Mouse (Mus musculus): ENCODE results near the gene Scoc. TPM values are rescaled to one million over a fixed set of nuclear protein-coding genes. Genes with fewer than 3 reads are reported as not detected.

The Scoc gene
- polyA plus RNA-seq (2015; fragmentation: Nextera tagmentation; extraction: Ambion mirVana), result 104 and 112 TPM in 2 replicates

DNA sequence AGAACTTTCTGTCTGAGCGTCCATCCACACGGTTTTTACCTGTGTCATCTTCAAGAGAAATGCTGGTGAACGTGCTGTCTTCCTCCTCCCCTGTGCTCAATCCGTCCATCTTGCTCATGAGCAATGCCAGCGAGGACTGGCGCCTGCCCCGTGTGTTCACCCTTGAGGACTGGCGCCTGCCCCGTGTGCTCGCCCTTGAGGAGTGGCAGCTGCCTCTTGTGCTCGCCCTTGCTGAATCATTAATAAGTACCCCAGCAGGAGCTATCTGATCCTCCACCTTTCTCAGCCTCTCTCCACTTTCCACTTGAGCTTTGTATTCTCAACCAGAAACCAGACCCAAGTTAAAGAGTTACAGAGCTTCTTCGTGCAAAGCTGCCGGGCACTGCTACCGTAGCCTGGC, at the start of gene Scoc:
Gene Scoc, minus strand, starts transcription at position 170 of the 400 bp plus-strand sequence.
- no peaks in the 10 kb centered on the region for H3K27me3 ChIP-seq (ENCODE audit: insufficient read depth, low read length)
- H3K4me2 ChIP-seq (replicated peaks; ENCODE audit: low read depth, low read length), result no peak within 1 kb of the TSS
- ATAC-seq (ENCODE audit: low FRiP score, low TSS enrichment), result peak; percentile 96
- peak within 1 kb of the TSS; percentile 35; the same call in 1 of the 2 replicates for H3K27ac ChIP-seq (ENCODE audit: low read length)
- no peaks in the 10 kb centered on the region for H3K36me3 ChIP-seq (ENCODE audit: insufficient read depth, low read length)
- H3K9ac ChIP-seq (replicated peaks; ENCODE audit: low read length), result no peak within 1 kb of the TSS
- 62% methylated on average over 14 of the region's 14 CpGs for WGBS
- no peak within 1 kb of the TSS for H3K4me3 ChIP-seq (ENCODE audit: low read length)
- peaks cover 2% of the 10 kb centered on the region; the same call in 1 of the 2 replicates for H3K4me1 ChIP-seq (ENCODE audit: insufficient read depth, low read length)
- no peaks in the 10 kb centered on the region for H3K9me3 ChIP-seq (ENCODE audit: low read length)

DNA sequence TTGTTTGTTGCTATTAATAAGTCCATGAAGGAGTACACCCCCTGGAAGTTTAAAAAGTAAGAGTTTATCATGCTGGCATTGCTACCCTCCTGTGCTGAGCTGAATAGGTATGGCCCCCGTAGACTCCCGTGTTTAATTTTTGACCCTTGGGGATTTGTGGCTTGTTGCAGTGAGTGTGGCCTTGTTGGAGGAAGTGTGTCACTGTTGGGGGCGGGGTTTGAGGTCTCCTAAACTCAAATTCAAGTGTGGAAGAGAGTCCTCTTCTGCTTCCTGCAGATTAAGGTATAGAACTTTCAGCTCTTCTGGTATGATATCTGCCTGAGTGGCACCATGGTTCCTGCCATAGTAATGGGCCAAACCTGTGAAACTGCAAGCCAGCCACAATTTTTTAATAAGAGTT, 1.4 kb upstream of the Scoc start:
- 69% methylated on average over 3 of the region's 3 CpGs for WGBS
- H3K9ac ChIP-seq (replicated peaks; ENCODE audit: low read length), result no peak overlapping the region
- H3K27ac ChIP-seq (ENCODE audit: low read length), result no peak overlapping the region
- no peaks in the 10 kb centered on the region for H3K27me3 ChIP-seq (ENCODE audit: insufficient read depth, low read length)
- H3K4me3 ChIP-seq (ENCODE audit: low read length), result no peak overlapping the region
- H3K36me3 ChIP-seq (ENCODE audit: insufficient read depth, low read length), result no peaks in the 10 kb centered on the region
- H3K4me2 ChIP-seq (replicated peaks; ENCODE audit: low read depth, low read length), result no peak overlapping the region
- H3K9me3 ChIP-seq (ENCODE audit: low read length), result no peaks in the 10 kb centered on the region
- no peak for ATAC-seq (ENCODE audit: low FRiP score, low TSS enrichment)
- H3K4me1 ChIP-seq (ENCODE audit: insufficient read depth, low read length), result peaks cover 2% of the 10 kb centered on the region; the same call in 1 of the 2 replicates

DNA sequence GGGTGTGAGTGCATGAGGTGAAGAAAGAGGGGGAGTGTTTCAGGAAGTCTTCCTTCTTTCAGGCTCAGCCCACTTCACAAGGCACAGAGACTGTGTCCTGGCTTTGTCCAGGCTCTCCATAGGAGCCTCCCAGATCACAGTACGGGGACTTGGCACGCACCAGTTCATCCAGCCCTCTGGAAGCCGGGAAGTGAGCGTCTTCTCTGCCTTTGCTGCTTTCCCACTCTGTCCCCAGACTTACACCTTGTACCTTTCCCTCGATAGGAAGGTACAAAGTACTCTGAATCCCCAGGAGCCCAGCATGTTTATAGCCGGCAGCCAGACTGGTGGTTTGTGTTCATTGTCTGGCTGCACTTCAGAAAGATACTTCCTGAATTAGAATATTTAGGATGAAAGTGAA, 1.1 kb downstream of the Scoc start:
- no peaks in the 10 kb centered on the region for H3K9me3 ChIP-seq (ENCODE audit: low read length)
- H3K4me1 ChIP-seq (ENCODE audit: insufficient read depth, low read length), result peaks cover 2% of the 10 kb centered on the region; the same call in 1 of the 2 replicates
- H3K27ac ChIP-seq (ENCODE audit: low read length), result 0 out of 2 replicates have a peak overlapping the region, but pooled peaks have one; percentile 35
- ATAC-seq (ENCODE audit: low FRiP score, low TSS enrichment), result peak; percentile 77; the same call in 1 of the 2 replicates
- H3K4me3 ChIP-seq (ENCODE audit: low read length), result no peak overlapping the region
- H3K9ac ChIP-seq (replicated peaks; ENCODE audit: low read length), result no peak overlapping the region
- H3K36me3 ChIP-seq (ENCODE audit: insufficient read depth, low read length), result no peaks in the 10 kb centered on the region
- no peaks in the 10 kb centered on the region for H3K27me3 ChIP-seq (ENCODE audit: insufficient read depth, low read length)
- no peak overlapping the region for H3K4me2 ChIP-seq (replicated peaks; ENCODE audit: low read depth, low read length)
- 55% methylated on average over 6 of the region's 6 CpGs for WGBS

DNA sequence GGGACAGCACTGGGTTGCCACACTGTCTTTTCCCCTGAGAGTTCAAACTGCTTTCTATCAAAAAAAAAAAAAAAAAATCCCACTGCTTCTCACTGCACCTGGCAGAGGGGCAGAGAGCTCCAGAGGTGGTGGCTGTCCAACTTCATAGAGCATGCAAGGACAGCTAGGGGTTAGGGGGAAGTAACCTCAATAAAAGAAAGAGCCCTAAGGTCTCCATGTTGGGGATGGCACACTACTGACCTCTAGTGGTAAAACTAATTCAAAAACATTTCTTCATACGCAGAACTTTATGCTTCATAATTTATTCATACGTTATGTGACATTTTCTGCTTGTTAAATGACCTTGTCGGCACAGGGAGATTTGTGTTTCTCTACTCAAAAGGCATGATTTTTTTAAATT, 7.1 kb downstream of the Scoc start:
- WGBS, result 21% methylated on average over 3 of the region's 3 CpGs
- ATAC-seq (ENCODE audit: low FRiP score, low TSS enrichment), result no peak
- no peaks in the 10 kb centered on the region for H3K9me3 ChIP-seq (ENCODE audit: low read length)

DNA sequence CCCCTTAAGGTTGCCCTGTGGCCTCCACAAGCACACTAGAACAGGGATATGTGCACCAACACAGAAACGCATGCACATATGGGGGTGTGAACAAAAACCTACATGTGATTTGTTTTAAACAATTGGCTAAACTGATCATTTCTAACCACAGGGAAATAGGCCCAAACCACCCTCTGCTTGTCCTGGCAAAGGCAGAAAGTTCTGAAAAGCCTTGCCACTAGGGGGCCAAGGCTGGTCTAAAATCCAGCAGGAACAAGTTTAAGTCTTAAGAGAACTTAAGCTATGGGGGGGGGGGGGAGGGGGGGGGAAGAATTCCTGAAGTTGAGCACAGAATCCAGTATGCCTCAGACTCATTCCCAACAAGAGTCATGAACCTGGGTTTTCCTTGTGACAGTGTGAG, 8.2 kb downstream of the Scoc start:
- Histone ChIP-seq H3K36me3 (ENCODE audit: insufficient read depth, low read length) (no peaks in the 10 kb centered on the region), H3K27ac (ENCODE audit: low read length) (no peak overlapping the region), H3K27me3 (ENCODE audit: insufficient read depth, low read length) (no peaks in the 10 kb centered on the region), H3K4me2 (replicated peaks; ENCODE audit: low read depth, low read length) (no peak overlapping the region), H3K4me1 (ENCODE audit: insufficient read depth, low read length) (no peaks in the 10 kb centered on the region), H3K4me3 (ENCODE audit: low read length) (no peak overlapping the region), H3K9me3 (ENCODE audit: low read length) (no peaks in the 10 kb centered on the region), H3K9ac (replicated peaks; ENCODE audit: low read length) (no peak overlapping the region)
- no peak for ATAC-seq (ENCODE audit: low FRiP score, low TSS enrichment)
- 69% methylated on average over 1 of the region's 1 CpGs for WGBS

More for the DNA sequence above, 7.1 kb downstream of the Scoc start:
- H3K4me3 ChIP-seq (ENCODE audit: low read length), result no peak overlapping the region
- no peak overlapping the region for H3K27ac ChIP-seq (ENCODE audit: low read length)
- no peak overlapping the region for H3K4me2 ChIP-seq (replicated peaks; ENCODE audit: low read depth, low read length)
- no peak overlapping the region for H3K9ac ChIP-seq (replicated peaks; ENCODE audit: low read length)
- H3K27me3 ChIP-seq (ENCODE audit: insufficient read depth, low read length), result no peaks in the 10 kb centered on the region
- no peaks in the 10 kb centered on the region for H3K4me1 ChIP-seq (ENCODE audit: insufficient read depth, low read length)
- no peaks in the 10 kb centered on the region for H3K36me3 ChIP-seq (ENCODE audit: insufficient read depth, low read length)

DNA sequence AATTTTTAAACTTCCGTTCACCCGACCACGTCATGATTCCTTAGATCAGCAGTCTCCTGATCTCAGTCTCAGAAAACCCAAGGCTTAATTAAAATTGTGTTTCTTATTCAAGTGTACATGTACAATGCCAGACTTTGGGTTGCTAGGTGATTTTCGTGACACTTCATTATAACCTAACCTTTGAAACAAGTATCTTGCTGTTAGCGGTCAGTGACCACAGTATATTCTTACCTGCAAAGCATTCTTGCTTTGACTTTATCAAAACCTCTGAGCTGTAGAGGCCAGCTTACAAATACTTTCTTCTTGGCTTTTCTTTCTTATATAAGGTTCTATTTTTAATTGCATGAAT, 15.2 kb downstream of the Scoc start:
- Histone ChIP-seq H3K9ac (replicated peaks; ENCODE audit: low read length) (peak overlapping the region; percentile 62), H3K36me3 (ENCODE audit: insufficient read depth, low read length) (peaks cover under 1% of the 10 kb centered on the region; the same call in 1 of the 2 replicates), H3K27ac (ENCODE audit: low read length) (peak overlapping the region; percentile 65; the same call in 1 of the 2 replicates), H3K27me3 (ENCODE audit: insufficient read depth, low read length) (no peaks in the 10 kb centered on the region), H3K4me3 (ENCODE audit: low read length) (peak overlapping the region; percentile 94), H3K4me2 (replicated peaks; ENCODE audit: low read depth, low read length) (peak overlapping the region; percentile 63), H3K4me1 (ENCODE audit: insufficient read depth, low read length) (peaks cover 12% of the 10 kb centered on the region), H3K9me3 (ENCODE audit: low read length) (no peaks in the 10 kb centered on the region)
- no peak for ATAC-seq (ENCODE audit: low FRiP score, low TSS enrichment)
- 25% methylated on average over 5 of the region's 5 CpGs for WGBS

DNA sequence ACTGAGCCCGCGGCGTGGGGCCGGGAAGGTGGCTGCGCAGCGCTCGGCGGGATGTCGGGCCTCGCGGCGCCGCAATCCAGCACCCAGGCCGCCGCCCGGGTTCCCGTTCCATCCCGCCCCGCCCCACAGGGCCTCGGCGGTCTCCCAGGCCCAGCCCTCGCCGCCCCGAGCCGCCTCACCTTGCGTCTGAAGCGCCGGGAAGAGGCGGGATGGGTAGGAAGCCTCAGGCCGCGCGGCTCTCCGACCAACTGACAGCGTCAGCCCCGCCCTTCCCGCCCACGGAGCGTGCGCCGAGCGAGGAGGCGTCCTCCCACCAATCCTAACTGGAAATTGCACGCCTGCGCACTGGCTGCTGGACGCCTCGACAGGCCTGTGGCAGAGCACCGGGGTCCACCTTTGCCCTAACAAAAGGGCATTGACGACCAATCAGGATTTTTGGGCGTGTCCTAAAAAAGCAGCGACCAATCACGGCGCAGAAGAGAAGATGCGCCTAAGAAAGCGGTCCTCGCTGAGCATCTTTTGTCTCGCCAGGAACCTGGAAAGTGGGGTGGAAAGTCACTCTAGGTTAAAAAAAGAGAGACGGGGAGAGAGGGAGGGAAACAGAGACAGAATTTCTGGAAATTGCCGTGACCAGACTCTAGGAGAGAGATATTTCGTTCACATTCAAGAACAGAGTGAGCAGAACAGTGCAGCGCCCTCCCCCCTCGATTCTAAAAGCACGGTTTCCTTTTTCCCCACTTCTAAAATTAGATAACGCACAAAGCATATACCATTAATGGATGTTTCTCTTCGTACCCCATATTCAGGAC, 15.7 kb downstream of the Scoc start:
- no peaks in the 10 kb centered on the region for H3K9me3 ChIP-seq (ENCODE audit: low read length)
- no peaks in the 10 kb centered on the region for H3K27me3 ChIP-seq (ENCODE audit: insufficient read depth, low read length)
- H3K4me1 ChIP-seq (ENCODE audit: insufficient read depth, low read length), result peaks cover 12% of the 10 kb centered on the region
- ATAC-seq (ENCODE audit: low FRiP score, low TSS enrichment), result peak; percentile 100
- under 1% methylated on average over 64 of the region's 64 CpGs for WGBS
- peak overlapping the region; percentile 94 for H3K4me3 ChIP-seq (ENCODE audit: low read length)
- peaks cover 5% of the 10 kb centered on the region; the same call in 1 of the 2 replicates for H3K36me3 ChIP-seq (ENCODE audit: insufficient read depth, low read length)
- H3K4me2 ChIP-seq (replicated peaks; ENCODE audit: low read depth, low read length), result peak overlapping the region; percentile 78
- peak overlapping the region; percentile 87 for H3K27ac ChIP-seq (ENCODE audit: low read length)
- peak overlapping the region; percentile 95 for H3K9ac ChIP-seq (replicated peaks; ENCODE audit: low read length)

DNA sequence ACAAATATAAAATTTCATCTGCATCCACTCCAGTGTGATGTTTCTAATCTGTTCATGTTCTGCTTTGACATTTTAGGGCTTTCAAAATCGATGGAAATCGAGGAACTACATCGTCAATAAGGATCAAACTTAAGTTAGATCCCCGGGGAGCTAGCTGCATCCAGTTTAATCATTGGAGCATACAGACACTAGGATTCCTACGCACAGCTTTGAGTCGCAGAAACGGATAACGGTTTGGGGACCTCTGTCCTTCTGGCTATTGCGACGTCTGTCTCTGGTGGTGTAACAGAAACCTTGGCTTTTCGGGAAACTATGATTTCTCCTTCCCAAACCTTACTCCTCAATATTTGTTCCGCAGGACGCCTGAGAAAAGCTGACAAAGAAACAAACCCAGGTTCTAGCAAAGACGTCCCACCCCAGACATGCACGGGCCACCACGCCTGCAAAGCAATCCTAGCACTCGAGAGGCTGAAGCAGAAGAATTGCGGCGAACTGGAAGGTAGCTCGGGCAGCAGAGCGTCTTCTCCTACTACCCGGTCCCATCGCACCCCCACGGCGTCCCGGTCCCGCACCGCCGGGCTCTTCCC, 16.4 kb downstream of the Scoc start:
- Histone ChIP-seq H3K9me3 (ENCODE audit: low read length) (no peaks in the 10 kb centered on the region), H3K36me3 (ENCODE audit: insufficient read depth, low read length) (peaks cover 5% of the 10 kb centered on the region; the same call in 1 of the 2 replicates), H3K9ac (replicated peaks; ENCODE audit: low read length) (peak overlapping the region; percentile 95), H3K4me2 (replicated peaks; ENCODE audit: low read depth, low read length) (peak overlapping the region; percentile 78), H3K4me1 (ENCODE audit: insufficient read depth, low read length) (peaks cover 12% of the 10 kb centered on the region), H3K4me3 (ENCODE audit: low read length) (peak overlapping the region; percentile 94), H3K27me3 (ENCODE audit: insufficient read depth, low read length) (no peaks in the 10 kb centered on the region), H3K27ac (ENCODE audit: low read length) (peak overlapping the region; percentile 87)
- ATAC-seq (ENCODE audit: low FRiP score, low TSS enrichment), result no peak
- 1% methylated on average over 29 of the region's 29 CpGs for WGBS

DNA sequence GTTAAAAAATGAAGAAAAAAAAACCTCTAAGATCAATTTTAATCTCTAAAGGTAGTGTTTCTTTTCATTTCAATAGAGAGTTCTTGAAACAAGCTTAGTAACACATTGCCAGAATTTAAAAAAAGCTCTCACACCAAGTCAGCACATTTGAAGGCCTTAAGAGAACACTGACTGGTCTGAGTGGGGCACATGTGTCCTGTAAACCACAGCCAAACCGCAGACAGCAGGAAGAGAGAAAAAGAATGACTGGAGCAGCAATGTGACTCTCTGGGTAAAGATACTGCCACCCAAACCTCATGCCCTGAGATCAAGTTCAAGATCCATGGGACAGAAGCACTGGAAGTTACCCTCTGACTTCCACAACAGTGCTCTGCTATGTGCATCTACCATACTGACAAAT, 21.1 kb downstream of the Scoc start:
- Histone ChIP-seq H3K4me1 (ENCODE audit: insufficient read depth, low read length) (peaks cover 8% of the 10 kb centered on the region), H3K9me3 (ENCODE audit: low read length) (no peaks in the 10 kb centered on the region), H3K27ac (ENCODE audit: low read length) (no peak overlapping the region), H3K4me2 (replicated peaks; ENCODE audit: low read depth, low read length) (no peak overlapping the region), H3K4me3 (ENCODE audit: low read length) (no peak overlapping the region), H3K27me3 (ENCODE audit: insufficient read depth, low read length) (no peaks in the 10 kb centered on the region), H3K9ac (replicated peaks; ENCODE audit: low read length) (no peak overlapping the region), H3K36me3 (ENCODE audit: insufficient read depth, low read length) (peaks cover 16% of the 10 kb centered on the region)
- WGBS, result 82% methylated on average over 1 of the region's 1 CpGs
- no peak for ATAC-seq (ENCODE audit: low FRiP score, low TSS enrichment)

DNA sequence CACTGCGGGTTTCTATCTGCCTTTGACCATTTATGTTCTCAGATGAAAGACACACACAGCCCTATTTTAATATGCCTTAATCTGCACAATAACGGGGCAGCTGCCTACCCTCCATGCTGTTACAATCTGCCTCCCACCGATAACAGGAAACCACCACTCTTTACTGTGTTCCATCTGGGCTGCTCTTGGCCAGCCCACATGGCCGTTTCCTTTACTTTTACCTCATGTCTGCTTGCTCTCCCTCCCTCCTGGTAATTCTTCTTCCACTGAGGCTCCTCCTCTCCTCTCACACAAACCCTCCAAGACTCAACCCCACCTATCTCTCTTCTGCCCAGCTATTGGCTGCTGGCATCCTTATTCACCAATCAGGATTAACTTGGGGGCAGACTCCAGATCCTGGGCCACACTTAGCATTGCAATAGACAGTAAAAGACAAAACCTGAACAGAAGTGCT, 29.1 kb downstream of the Scoc start:
- no peak for ATAC-seq (ENCODE audit: low FRiP score, low TSS enrichment)

More for the DNA sequence above, 29.1 kb downstream of the Scoc start:
- Histone ChIP-seq H3K4me2 (replicated peaks; ENCODE audit: low read depth, low read length) (no peak overlapping the region), H3K27me3 (ENCODE audit: insufficient read depth, low read length) (no peaks in the 10 kb centered on the region), H3K9me3 (ENCODE audit: low read length) (no peaks in the 10 kb centered on the region), H3K4me1 (ENCODE audit: insufficient read depth, low read length) (no peaks in the 10 kb centered on the region), H3K9ac (replicated peaks; ENCODE audit: low read length) (no peak overlapping the region), H3K4me3 (ENCODE audit: low read length) (no peak overlapping the region), H3K27ac (ENCODE audit: low read length) (no peak overlapping the region), H3K36me3 (ENCODE audit: insufficient read depth, low read length) (peaks cover 6% of the 10 kb centered on the region)
- WGBS, result 64% methylated on average over 4 of the region's 4 CpGs
